9 mouse cellular contexts compared by ENCODE assay signal in genomic region chr4:121040323-121040722, GRCm38 (mm10). TPM values are rescaled to one million over a fixed set of nuclear protein-coding genes. Genes with fewer than 3 reads are reported as not detected.
A peak's percentile ranks its signal among the peaks of the same experiment; 100 is the strongest.
DNase-seq lines count a peak whose midpoint lies in the region; ATAC-seq and TF ChIP-seq lines count a peak whose summit lies in the region.
"Had no signal": no experiment of that assay in that cellular context is flagged by ENCODE, and none has a peak within 500 bp of the region (broad histone marks: within the 10 kb centered on the region; RNA-seq: fewer than 3 reads in every experiment).

No protein-coding gene starts in this region.

- no peak for DNase-seq in heart, postnatal 0 days (ENCODE audit: low spot score)
- no peak for DNase-seq in heart, adult 11 months
- no peak for DNase-seq in forebrain, embryonic 10.5 days (ENCODE audit: extremely low spot score, low spot score)
- DNase-seq in right cerebral cortex, postnatal 14 days = no peak
- no peak for DNase-seq in right cerebral cortex, adult 18-20 months
- DNase-seq in kidney, adult 18-20 months = no peak

- no peak for TF ChIP-seq EP300 in heart, postnatal 0 days (IDR thresholded peaks at IDR 0.05; ENCODE audit: low read depth)

- no peak overlapping the region for H3K27ac ChIP-seq in heart, postnatal 0 days (ENCODE audit: low read depth)
- H3K27ac ChIP-seq in forebrain, embryonic 10.5 days = peak overlapping the region; percentile 82
- H3K27ac ChIP-seq in intestine, postnatal 0 days (ENCODE audit: low read depth, low read length) = no peak overlapping the region
- no peak overlapping the region for H3K27ac ChIP-seq in neural tube, embryonic 12.5 days

- no peaks in the 10 kb centered on the region for H3K36me3 ChIP-seq in heart, postnatal 0 days (replicated peaks; ENCODE audit: control insufficient read depth, insufficient read depth, low read length)
- H3K36me3 ChIP-seq in forebrain, embryonic 10.5 days (replicated peaks) = no peaks in the 10 kb centered on the region
- no peaks in the 10 kb centered on the region for H3K36me3 ChIP-seq in intestine, postnatal 0 days (ENCODE audit: control insufficient read depth, insufficient read depth)
- no peaks in the 10 kb centered on the region for H3K36me3 ChIP-seq in neural tube, embryonic 12.5 days

- peak overlapping the region; percentile 67 for H3K4me2 ChIP-seq in heart, postnatal 0 days (ENCODE audit: low read depth, low read length)
- H3K4me2 ChIP-seq in intestine, postnatal 0 days (replicated peaks; ENCODE audit: low read depth) = peak overlapping the region; percentile 55
- peak overlapping the region; percentile 72 for H3K4me2 ChIP-seq in neural tube, embryonic 12.5 days (replicated peaks)

- H3K9me3 ChIP-seq in heart, postnatal 0 days (replicated peaks; ENCODE audit: control insufficient read depth, low read length) = no peaks in the 10 kb centered on the region
- H3K9me3 ChIP-seq in forebrain, embryonic 10.5 days = no peaks in the 10 kb centered on the region
- H3K9me3 ChIP-seq in intestine, postnatal 0 days (ENCODE audit: control insufficient read depth) = no peaks in the 10 kb centered on the region
- H3K9me3 ChIP-seq in neural tube, embryonic 12.5 days = no peaks in the 10 kb centered on the region

- TF ChIP-seq CTCF in heart, postnatal 0 days (IDR thresholded peaks at IDR 0.05; ENCODE audit: low read depth) = no peak
- TF ChIP-seq CTCF in intestine, postnatal 0 days (IDR thresholded peaks at IDR 0.05; ENCODE audit: low read depth) = no peak

- H3K4me1 ChIP-seq in heart, postnatal 0 days (ENCODE audit: control insufficient read depth, insufficient read depth) = peaks cover 16% of the 10 kb centered on the region
- H3K4me1 ChIP-seq in forebrain, embryonic 10.5 days = peaks cover 39% of the 10 kb centered on the region
- no peaks in the 10 kb centered on the region for H3K4me1 ChIP-seq in intestine, postnatal 0 days (replicated peaks; ENCODE audit: control insufficient read depth, insufficient read depth, low read length)
- peaks cover 28% of the 10 kb centered on the region for H3K4me1 ChIP-seq in neural tube, embryonic 12.5 days

- peak overlapping the region; percentile 31; the same call in 1 of the 2 replicates for H3K9ac ChIP-seq in heart, postnatal 0 days (replicated peaks; ENCODE audit: low read depth, low read length)
- no peak overlapping the region for H3K9ac ChIP-seq in intestine, postnatal 0 days (ENCODE audit: low read depth, low read length)
- 0 out of 2 replicates have a peak overlapping the region, but pooled peaks have one; percentile 54 for H3K9ac ChIP-seq in neural tube, embryonic 12.5 days

- WGBS in heart, postnatal 0 days = 68% methylated on average over 14 of the region's 14 CpGs
- WGBS in forebrain, embryonic 10.5 days = 62% methylated on average over 14 of the region's 14 CpGs
- WGBS in intestine, postnatal 0 days = 63% methylated on average over 14 of the region's 14 CpGs
- WGBS in neural tube, embryonic 12.5 days = 65% methylated on average over 14 of the region's 14 CpGs

- H3K27me3 ChIP-seq in heart, postnatal 0 days (ENCODE audit: control insufficient read depth, insufficient read depth, low read length) = peaks cover 26% of the 10 kb centered on the region
- H3K27me3 ChIP-seq in forebrain, embryonic 10.5 days (ENCODE audit: poor library complexity, severe bottlenecking) = peaks cover 34% of the 10 kb centered on the region
- H3K27me3 ChIP-seq in intestine, postnatal 0 days (replicated peaks; ENCODE audit: control insufficient read depth, insufficient read depth, low read length) = peaks cover 21% of the 10 kb centered on the region; the same call in 1 of the 2 replicates
- peaks cover 26% of the 10 kb centered on the region for H3K27me3 ChIP-seq in neural tube, embryonic 12.5 days (replicated peaks)

- H3K4me3 ChIP-seq in heart, postnatal 0 days (ENCODE audit: low read depth, low read length) = peak overlapping the region; percentile 42
- H3K4me3 ChIP-seq in forebrain, embryonic 10.5 days = peak overlapping the region; percentile 50
- H3K4me3 ChIP-seq in intestine, postnatal 0 days (ENCODE audit: low read depth, low read length) = peak overlapping the region; percentile 29
- H3K4me3 ChIP-seq in neural tube, embryonic 12.5 days = peak overlapping the region; percentile 39

- no peak for ATAC-seq in heart, postnatal 0 days (ENCODE audit: insufficient read depth, low read depth)
- no peak for ATAC-seq in intestine, postnatal 0 days
- ATAC-seq in neural tube, embryonic 12.5 days (ENCODE audit: low FRiP score, low read depth) = peak; percentile 33; the same call in 1 of the 2 replicates

RNA-seq across cellular contexts. Expression of gene Col9a2, which starts 1.1 kb away (rescaled TPM):
- total RNA-seq in heart, postnatal 0 days (2014; rRNA removed; ENCODE audit: low replicate concordance) = 2.2 and 11.3 TPM in 2 replicates
- 1.8 and 2.2 TPM in 2 replicates for polyA plus RNA-seq in heart, postnatal 0 days (2015; fragmentation: Nextera tagmentation; extraction: Ambion mirVana)
- polyA plus RNA-seq in forebrain, embryonic 10.5 days (2016; fragmentation: Nextera tagmentation; extraction: Ambion mirVana) = 1.4 and 1.5 TPM in 2 replicates
- 3.9 TPM in 2 replicates for polyA plus RNA-seq in intestine, postnatal 0 days (2015; fragmentation: Nextera tagmentation; extraction: Ambion mirVana)
- polyA plus RNA-seq in neural tube, embryonic 12.5 days (2016; fragmentation: Nextera tagmentation; extraction: Ambion mirVana) = 18.0 and 22.9 TPM in 2 replicates
- total RNA-seq: common myeloid progenitor, adult 5-6 weeks had no signal

RNA-seq across cellular contexts. Expression of gene Smap2, which starts 23.3 kb away (rescaled TPM):
- 18.9 and 20.9 TPM in 2 replicates for total RNA-seq in heart, postnatal 0 days (2014; rRNA removed; ENCODE audit: low replicate concordance)
- polyA plus RNA-seq in heart, postnatal 0 days (2015; fragmentation: Nextera tagmentation; extraction: Ambion mirVana) = 6.9 and 7.5 TPM in 2 replicates
- polyA plus RNA-seq in forebrain, embryonic 10.5 days (2016; fragmentation: Nextera tagmentation; extraction: Ambion mirVana) = 11.3 and 13.5 TPM in 2 replicates
- 23.2 and 26.0 TPM in 2 replicates for polyA plus RNA-seq in intestine, postnatal 0 days (2015; fragmentation: Nextera tagmentation; extraction: Ambion mirVana)
- polyA plus RNA-seq in neural tube, embryonic 12.5 days (2016; fragmentation: Nextera tagmentation; extraction: Ambion mirVana) = 39.0 and 44.5 TPM in 2 replicates

RNA-seq across cellular contexts. Expression of gene Zmpste24, which starts 57.7 kb away (rescaled TPM):
- total RNA-seq in heart, postnatal 0 days (2014; rRNA removed; ENCODE audit: low replicate concordance) = 11.1 and 13.3 TPM in 2 replicates
- polyA plus RNA-seq in heart, postnatal 0 days (2015; fragmentation: Nextera tagmentation; extraction: Ambion mirVana) = 17.0 and 17.8 TPM in 2 replicates
- 31.5 and 33.8 TPM in 2 replicates for polyA plus RNA-seq in forebrain, embryonic 10.5 days (2016; fragmentation: Nextera tagmentation; extraction: Ambion mirVana)
- polyA plus RNA-seq in intestine, postnatal 0 days (2015; fragmentation: Nextera tagmentation; extraction: Ambion mirVana) = 22.9 and 23.3 TPM in 2 replicates
- polyA plus RNA-seq in neural tube, embryonic 12.5 days (2016; fragmentation: Nextera tagmentation; extraction: Ambion mirVana) = 30.0 and 34.7 TPM in 2 replicates
